Mouse (Mus musculus) liver, embryonic 12.5 days (tissue): Measurements from ENCODE around the gene Mcpt2. TPM values are rescaled to one million over a fixed set of nuclear protein-coding genes. Genes with fewer than 3 reads are reported as not detected.
"Not testable (repeated sequence)": the region's sequence is repeated elsewhere in the genome, so short reads cannot be mapped to it uniquely, and the experiment has no call there.

Source experiments
- ATAC-seq: fragments of 200-750 bp; cut with Nextera tagmentation; 2 replicates; pipeline ENCODE4 v1.8.0; 2017; ENCODE audit warnings: moderate number of reproducible peaks, mild to moderate bottlenecking, moderate library complexity
- H3K27ac ChIP-seq: fragments of 300-500 bp; sonication (generic); 2 replicates; pipeline ENCODE4 v1.5.1; 2016; ENCODE audit warnings: mild to moderate bottlenecking
- H3K27me3 ChIP-seq: fragments of 300-500 bp; sonication (generic); replicated peaks from 2 replicates; pipeline ENCODE4 v1.6.1; 2016; ENCODE audit warnings: mild to moderate bottlenecking, moderate library complexity
- H3K36me3 ChIP-seq: fragments of 300-500 bp; sonication (generic); 2 replicates; pipeline ENCODE4 v1.6.1; 2016; ENCODE audit warnings: mild to moderate bottlenecking, moderate library complexity
- H3K4me1 ChIP-seq: fragments of 300-500 bp; sonication (generic); 2 replicates; pipeline ENCODE4 v1.6.1; 2016
- H3K4me2 ChIP-seq: fragments of 300-500 bp; sonication (generic); 2 replicates; pipeline ENCODE4 v1.6.1; 2016; ENCODE audit warnings: mild to moderate bottlenecking, moderate library complexity
- H3K4me3 ChIP-seq: fragments of 300-500 bp; sonication (generic); 2 replicates; pipeline ENCODE4 v1.5.1; 2016; ENCODE audit warnings: mild to moderate bottlenecking, moderate library complexity
- H3K9ac ChIP-seq: fragments of 300-500 bp; sonication (generic); 2 replicates; pipeline ENCODE4 v1.6.1; 2016; ENCODE audit warnings: mild to moderate bottlenecking, moderate library complexity
- H3K9me3 ChIP-seq: fragments of 300-500 bp; sonication (generic); replicated peaks from 2 replicates; pipeline ENCODE4 v1.6.1; 2016; ENCODE audit warnings: mild to moderate bottlenecking, moderate library complexity
- WGBS: fragments of 180-500 bp; shearing (Covaris S2); methylation state at CpG from one replicate; pipeline ENCODE4 v1.1.7; 2016; ENCODE audit not compliant: insufficient replicate concordance; 5-methylcytosine and 5-hydroxymethylcytosine counted together
- polyA plus RNA-seq: library from polyadenylated mRNA; unstranded; fragments of >200 nt; fragmentation: Nextera tagmentation; extraction: Ambion mirVana; gene quantifications from 2 replicates; pipeline ENCODE4 v1.2.1, GENCODE M21; 2016

Mcpt2 gene
- 0.12 TPM in 1 of 2 replicates, not detected in the other for polyA plus RNA-seq

- not testable (repeated sequence) for H3K9me3 ChIP-seq, H3K36me3 ChIP-seq, H3K4me3 ChIP-seq, H3K27ac ChIP-seq, H3K4me1 ChIP-seq, H3K9ac ChIP-seq, H3K27me3 ChIP-seq, H3K4me2 ChIP-seq
- peak; percentile 54; the same call in 1 of the 2 replicates for ATAC-seq
- 10% methylated on average over 1 of the region's 1 CpGs for WGBS
These were observed at the start of gene Mcpt2 for GRCm38 (mm10) chr14:56041792-56042191. TSS of gene Mcpt2 (plus strand) at chr14:56042041.

- no peak overlapping the region for H3K4me3 ChIP-seq
- 59% methylated on average over 3 of the region's 3 CpGs for WGBS
- no peak overlapping the region for H3K9ac ChIP-seq
- H3K4me2 ChIP-seq: no peak overlapping the region
- H3K36me3 ChIP-seq: no peaks in the 10 kb centered on the region
- no peak for ATAC-seq
- no peak overlapping the region for H3K27ac ChIP-seq
- no peaks in the 10 kb centered on the region for H3K9me3 ChIP-seq
- H3K27me3 ChIP-seq: 0 out of 2 replicates have a peak, but pooled peaks cover 5% of the 10 kb centered on the region
- H3K4me1 ChIP-seq: no peaks in the 10 kb centered on the region
These were observed 28.7 kb upstream of the Mcpt2 start for GRCm38 (mm10) chr14:56013147-56013546.

- no peaks in the 10 kb centered on the region for H3K9me3 ChIP-seq
- H3K36me3 ChIP-seq: no peaks in the 10 kb centered on the region
- 65% methylated on average over 2 of the region's 2 CpGs for WGBS
- H3K27me3 ChIP-seq: 0 out of 2 replicates have a peak, but pooled peaks cover 5% of the 10 kb centered on the region
- ATAC-seq: no peak
- no peak overlapping the region for H3K4me2 ChIP-seq
- H3K27ac ChIP-seq: no peak overlapping the region
- H3K4me3 ChIP-seq: no peak overlapping the region
- H3K4me1 ChIP-seq: no peaks in the 10 kb centered on the region
- H3K9ac ChIP-seq: no peak overlapping the region
These were observed 27.9 kb upstream of the Mcpt2 start for GRCm38 (mm10) chr14:56013924-56014323.

DNA sequence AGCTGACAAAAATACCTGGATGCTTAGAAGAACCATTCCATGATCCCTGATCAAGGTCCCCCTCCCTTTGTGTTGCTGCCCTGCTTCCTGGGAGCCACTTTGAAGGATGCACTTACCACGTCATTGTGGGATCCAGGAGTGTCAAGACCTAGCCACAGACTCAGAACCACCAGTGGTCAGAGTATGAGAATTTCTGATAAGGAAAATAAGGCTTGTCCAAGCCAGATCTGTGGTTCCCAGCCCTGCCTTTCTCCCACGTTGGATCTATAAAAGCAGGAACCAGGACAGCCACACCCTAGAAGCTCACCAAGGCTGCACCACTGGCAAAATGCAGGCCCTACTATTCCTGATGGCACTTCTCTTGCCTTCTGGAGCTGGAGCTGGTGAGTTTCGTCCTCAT is 24.2 kb upstream of the Mcpt2 start, which contains the start of gene Mcpt1:
Mcpt1 (plus strand) TSS at position 301 of the 400 bp plus-strand sequence.
- ATAC-seq, H3K9me3 ChIP-seq, H3K4me3 ChIP-seq, H3K9ac ChIP-seq, H3K36me3 ChIP-seq, H3K27me3 ChIP-seq, H3K4me2 ChIP-seq, H3K27ac ChIP-seq: not testable (repeated sequence)
- H3K4me1 ChIP-seq: peaks cover 22% of the 10 kb centered on the region
- 38% methylated on average over 3 of the region's 3 CpGs for WGBS

DNA sequence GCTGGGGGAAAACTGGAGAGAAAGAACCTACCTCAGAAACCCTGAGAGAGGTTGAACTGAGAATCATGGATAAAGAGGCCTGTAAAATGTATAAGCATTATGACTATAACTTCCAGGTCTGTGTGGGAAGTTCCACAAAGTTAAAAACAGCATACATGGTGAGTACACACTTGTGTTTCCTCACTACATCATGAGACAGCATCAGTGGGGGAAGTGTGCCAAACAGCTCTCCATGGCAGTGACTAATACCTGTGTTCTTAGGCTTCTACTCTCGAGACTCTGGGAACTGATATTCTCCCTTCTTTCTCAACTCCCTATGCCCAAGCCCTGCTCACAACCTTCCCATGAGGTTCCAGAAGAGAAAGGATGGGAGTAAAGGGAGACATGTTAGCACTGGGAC is 22.4 kb upstream of the Mcpt2 start:
- Histone ChIP-seq H3K9ac (no peak overlapping the region), H3K4me3 (no peak overlapping the region), H3K27me3 (peaks cover 5% of the 10 kb centered on the region; the same call in 1 of the 2 replicates), H3K36me3 (no peaks in the 10 kb centered on the region), H3K4me2 (no peak overlapping the region), H3K27ac (no peak overlapping the region), H3K4me1 (peaks cover 22% of the 10 kb centered on the region), H3K9me3 (no peaks in the 10 kb centered on the region)
- WGBS: 46% methylated on average over 1 of the region's 1 CpGs
- no peak for ATAC-seq

DNA sequence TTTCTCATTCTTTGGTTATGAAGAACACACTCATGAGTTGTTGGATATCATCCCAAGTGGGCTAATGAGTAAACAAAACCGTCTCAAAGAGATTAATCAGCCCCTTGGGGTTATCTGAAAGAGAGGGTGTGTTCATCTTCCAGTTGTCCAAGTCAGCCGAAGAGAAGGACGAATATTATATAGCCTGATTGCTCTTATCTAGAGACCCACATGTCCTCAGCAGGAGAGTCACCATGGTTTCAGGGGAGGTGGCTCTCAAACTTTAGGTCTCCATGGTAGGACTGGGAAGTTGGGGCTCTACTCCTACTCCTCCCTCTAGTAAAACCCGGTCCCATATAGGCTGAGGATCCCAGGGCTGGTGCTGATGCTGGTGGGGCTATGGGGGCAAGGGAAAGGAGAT is 20.5 kb upstream of the Mcpt2 start:
- H3K9ac ChIP-seq, H3K36me3 ChIP-seq, H3K9me3 ChIP-seq, H3K4me3 ChIP-seq, H3K27me3 ChIP-seq: not testable (repeated sequence)
- ATAC-seq: peak; percentile 98
- peak overlapping the region; percentile 70 for H3K27ac ChIP-seq
- H3K4me1 ChIP-seq: peaks cover 22% of the 10 kb centered on the region
- peak overlapping the region; percentile 38 for H3K4me2 ChIP-seq
- WGBS: 24% methylated on average over 4 of the region's 4 CpGs

- H3K4me1 ChIP-seq, H3K27me3 ChIP-seq, ATAC-seq, H3K9me3 ChIP-seq, H3K4me3 ChIP-seq, H3K27ac ChIP-seq, H3K36me3 ChIP-seq, H3K9ac ChIP-seq, H3K4me2 ChIP-seq: not testable (repeated sequence)
- WGBS: 55% methylated on average over 3 of the region's 3 CpGs
These were observed 11.4 kb upstream of the Mcpt2 start, which contains the start of gene Mcpt9 for GRCm38 (mm10) chr14:56030395-56030794. TSS of gene Mcpt9 (minus strand) at chr14:56030495.

- WGBS: 64% methylated on average over 2 of the region's 2 CpGs
- ATAC-seq: no peak
These were observed 7.4 kb upstream of the Mcpt2 start for GRCm38 (mm10) chr14:56034433-56034832.

GRCm38 (mm10) chr14:56055408-56055807 is 13.6 kb downstream of the Mcpt2 start:
- 0 out of 2 replicates have a peak, but pooled peaks cover 4% of the 10 kb centered on the region for H3K4me1 ChIP-seq
- 55% methylated on average over 3 of the region's 3 CpGs for WGBS
- H3K9ac ChIP-seq: no peak overlapping the region
- H3K4me3 ChIP-seq: no peak overlapping the region
- H3K27me3 ChIP-seq: 0 out of 2 replicates have a peak, but pooled peaks cover 3% of the 10 kb centered on the region
- no peak overlapping the region for H3K27ac ChIP-seq
- H3K9me3 ChIP-seq: no peaks in the 10 kb centered on the region
- ATAC-seq: no peak
- H3K4me2 ChIP-seq: no peak overlapping the region
- H3K36me3 ChIP-seq: no peaks in the 10 kb centered on the region

More at GRCm38 (mm10) chr14:56034433-56034832, 7.4 kb upstream of the Mcpt2 start:
- no peak overlapping the region for H3K9ac ChIP-seq
- H3K4me3 ChIP-seq: no peak overlapping the region
- H3K9me3 ChIP-seq: no peaks in the 10 kb centered on the region
- H3K36me3 ChIP-seq: no peaks in the 10 kb centered on the region
- no peak overlapping the region for H3K27ac ChIP-seq
- no peaks in the 10 kb centered on the region for H3K27me3 ChIP-seq
- no peak overlapping the region for H3K4me2 ChIP-seq
- H3K4me1 ChIP-seq: no peaks in the 10 kb centered on the region

DNA sequence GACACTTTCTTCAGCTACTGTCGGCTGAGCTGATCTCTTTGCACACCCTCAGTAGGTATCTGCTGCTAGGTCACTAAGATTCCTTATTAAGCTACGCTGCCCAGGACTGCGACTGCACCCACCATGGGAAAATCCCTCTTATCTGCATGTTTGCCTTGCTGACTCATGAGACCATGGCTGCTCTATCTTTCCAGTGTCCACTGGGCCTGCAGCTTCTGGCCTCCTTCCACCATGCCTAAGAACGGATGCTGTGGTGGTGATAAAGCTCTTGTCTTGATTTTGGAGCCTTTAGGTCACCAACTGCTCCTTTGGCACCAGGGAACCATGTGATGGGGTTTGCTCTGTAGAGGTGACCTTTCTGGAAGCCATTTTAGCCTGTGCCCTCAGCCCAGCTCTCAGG is 15.9 kb downstream of the Mcpt2 start:
- Histone ChIP-seq H3K4me3 (no peak overlapping the region), H3K36me3 (no peaks in the 10 kb centered on the region), H3K4me2 (no peak overlapping the region), H3K27ac (no peak overlapping the region), H3K9ac (no peak overlapping the region), H3K4me1 (0 out of 2 replicates have a peak, but pooled peaks cover 4% of the 10 kb centered on the region), H3K27me3 (peaks cover 3% of the 10 kb centered on the region; the same call in 1 of the 2 replicates), H3K9me3 (no peaks in the 10 kb centered on the region)
- no peak for ATAC-seq
- 44% methylated on average over 4 of the region's 4 CpGs for WGBS

DNA sequence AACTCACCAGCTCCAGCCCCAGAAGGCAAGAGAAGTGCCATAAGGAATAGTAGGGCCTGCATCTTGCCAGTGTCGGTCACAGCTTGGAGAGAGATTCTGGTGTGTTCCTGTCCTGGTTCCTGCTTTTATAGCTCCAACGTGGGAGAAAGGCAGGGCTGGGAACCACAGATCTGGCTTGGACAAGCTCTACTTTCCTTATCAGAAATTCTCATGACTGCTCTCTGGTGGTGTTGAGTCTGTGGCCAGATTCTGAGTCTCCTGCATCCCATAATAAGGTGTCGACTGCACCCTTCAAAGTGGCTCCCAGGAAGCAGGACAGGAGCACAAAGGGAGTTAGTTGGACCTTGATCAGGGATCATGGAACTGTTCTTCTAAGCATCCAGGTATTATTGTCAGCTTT is 20.4 kb downstream of the Mcpt2 start, which contains the start of gene Mcpt4:
Mcpt4 (minus strand) TSS at position 101 of the 400 bp plus-strand sequence.
- ATAC-seq, H3K9me3 ChIP-seq, H3K27me3 ChIP-seq, H3K36me3 ChIP-seq, H3K4me1 ChIP-seq, H3K27ac ChIP-seq, H3K4me3 ChIP-seq, H3K4me2 ChIP-seq, H3K9ac ChIP-seq: not testable (repeated sequence)
- WGBS: 53% methylated on average over 3 of the region's 3 CpGs

DNA sequence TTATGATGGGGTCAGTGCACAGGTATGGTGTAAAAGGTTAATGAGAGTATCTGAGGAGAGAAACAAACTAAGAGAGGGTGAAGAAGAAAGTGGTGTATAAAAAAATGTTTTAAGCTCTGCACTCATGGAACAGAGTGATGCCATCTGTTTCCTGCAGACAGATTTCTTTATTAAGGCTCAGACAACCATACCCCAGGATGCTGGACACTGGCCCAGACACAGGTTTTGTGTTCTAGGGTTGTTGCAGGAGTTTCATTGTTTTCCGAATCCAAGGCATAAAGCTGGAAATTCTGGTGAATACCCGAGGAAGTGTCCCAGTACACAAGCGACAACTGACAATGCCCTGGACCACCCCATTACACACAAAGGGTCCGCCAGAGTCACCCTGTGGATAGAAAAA is 40.2 kb downstream of the Mcpt2 start:
- H3K27me3 ChIP-seq: no peaks in the 10 kb centered on the region
- H3K4me1 ChIP-seq: no peaks in the 10 kb centered on the region
- H3K36me3 ChIP-seq: no peaks in the 10 kb centered on the region
- H3K9ac ChIP-seq: no peak overlapping the region
- no peak overlapping the region for H3K4me2 ChIP-seq
- no peak overlapping the region for H3K27ac ChIP-seq
- no peak overlapping the region for H3K4me3 ChIP-seq
- no peak for ATAC-seq
- H3K9me3 ChIP-seq: no peaks in the 10 kb centered on the region
- WGBS: 61% methylated on average over 4 of the region's 4 CpGs

DNA sequence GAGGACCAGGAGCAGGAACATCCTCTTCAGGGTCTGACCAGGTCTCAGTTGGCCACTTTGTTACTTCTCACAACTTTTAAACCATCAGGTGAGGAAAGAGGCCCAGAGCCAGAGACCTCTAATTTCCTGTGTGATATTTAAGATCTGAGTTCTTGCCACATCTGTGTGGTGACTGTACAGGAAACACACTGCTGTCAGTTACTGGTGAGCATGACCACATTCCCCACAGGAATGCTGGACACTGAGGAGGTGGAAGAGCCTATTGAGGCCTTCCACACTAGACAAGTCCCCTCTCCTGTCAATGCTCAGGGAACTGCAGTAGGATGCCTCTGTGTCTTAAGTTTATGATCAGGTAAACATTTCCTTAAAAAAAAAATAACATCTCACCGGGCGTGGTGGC is 43.3 kb downstream of the Mcpt2 start, which contains the start of gene Mcpt8:
Mcpt8 (minus strand) TSS at position 107 of the 400 bp plus-strand sequence.
- Histone ChIP-seq H3K4me1 (no peaks in the 10 kb centered on the region), H3K4me2 (no peak within 1 kb of the TSS), H3K27me3 (no peaks in the 10 kb centered on the region), H3K36me3 (no peaks in the 10 kb centered on the region), H3K9me3 (no peaks in the 10 kb centered on the region), H3K4me3 (no peak within 1 kb of the TSS), H3K9ac (no peak within 1 kb of the TSS), H3K27ac (no peak within 1 kb of the TSS)
- 87% methylated on average over 2 of the region's 2 CpGs for WGBS
- no peak for ATAC-seq
